Mouse (Mus musculus) midbrain, embryonic 13.5 days (tissue): Measurements from ENCODE around the gene Cass4. TPM values are rescaled to one million over a fixed set of nuclear protein-coding genes. Genes with fewer than 3 reads are reported as not detected.
A peak's percentile ranks its signal among the peaks of the same experiment; 100 is the strongest.

Source experiments
- ATAC-seq: fragments of 200-750 bp; cut with Nextera tagmentation; 2 replicates; pipeline ENCODE4 v1.8.0; 2017; ENCODE audit warnings: mild to moderate bottlenecking, moderate TSS enrichment, moderate library complexity
- H3K27ac ChIP-seq: fragments of 300-500 bp; sonication (generic); 2 replicates; pipeline ENCODE4 v1.5.1; 2015; ENCODE audit warnings: inconsistent platforms, mild to moderate bottlenecking, moderate library complexity
- H3K27me3 ChIP-seq: fragments of 300-500 bp; sonication (generic); 2 replicates; pipeline ENCODE4 v1.6.1; 2015; ENCODE audit warnings: mild to moderate bottlenecking, inconsistent platforms
- H3K36me3 ChIP-seq: fragments of 300-500 bp; sonication (generic); 2 replicates; pipeline ENCODE4 v1.6.1; 2015; ENCODE audit warnings: mild to moderate bottlenecking, inconsistent platforms
- H3K4me1 ChIP-seq: fragments of 300-500 bp; sonication (generic); replicated peaks from 2 replicates; pipeline ENCODE4 v1.6.1; 2015; ENCODE audit warnings: inconsistent platforms
- H3K4me2 ChIP-seq: fragments of 300-500 bp; sonication (generic); replicated peaks from 2 replicates; pipeline ENCODE4 v1.6.1; 2015; ENCODE audit warnings: moderate library complexity, mild to moderate bottlenecking, inconsistent platforms
- H3K4me3 ChIP-seq: fragments of 300-500 bp; sonication (generic); replicated peaks from 2 replicates; pipeline ENCODE4 v1.5.1; 2015; ENCODE audit warnings: mild to moderate bottlenecking, inconsistent platforms
- H3K9ac ChIP-seq: fragments of 300-500 bp; sonication (generic); replicated peaks from 2 replicates; pipeline ENCODE4 v1.6.1; 2015; ENCODE audit warnings: mild to moderate bottlenecking, inconsistent platforms
- H3K9me3 ChIP-seq: fragments of 300-500 bp; sonication (generic); 2 replicates; pipeline ENCODE4 v1.6.1; 2016; ENCODE audit warnings: mild to moderate bottlenecking, inconsistent platforms
- WGBS: fragments of 180-500 bp; shearing (Covaris S2); methylation state at CpG from one replicate; pipeline ENCODE4 v1.1.7; 2015; 5-methylcytosine and 5-hydroxymethylcytosine counted together
- polyA plus RNA-seq: library from polyadenylated mRNA; unstranded; fragments of >200 nt; fragmentation: Nextera tagmentation; extraction: Ambion mirVana; gene quantifications from 2 replicates; pipeline ENCODE4 v1.2.1, GENCODE M21; 2015

Cass4 gene
- polyA plus RNA-seq, 1 experiment from 2014 or later, result 0.12 TPM

DNA sequence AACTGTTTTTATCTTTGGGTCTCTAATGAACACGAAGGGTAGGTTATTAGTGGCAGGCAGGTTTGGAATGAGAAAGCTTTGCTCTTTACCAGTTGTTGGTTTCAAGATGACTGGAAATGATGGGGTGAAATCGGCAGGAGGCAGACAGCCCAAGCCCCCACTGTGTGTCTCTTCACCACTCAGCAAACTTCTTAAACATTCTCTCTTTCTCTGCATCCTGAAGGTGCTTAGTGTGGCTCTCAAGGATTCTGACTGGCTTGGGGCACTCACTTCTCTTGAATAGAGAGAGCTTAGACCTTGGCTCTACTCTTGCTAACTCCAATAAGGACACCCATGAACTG lies 428 bp downstream of the Cass4 start:
- WGBS, result 74% methylated on average over 2 of the region's 2 CpGs
- no peak for ATAC-seq
- no peak overlapping the region for H3K9ac ChIP-seq
- H3K4me1 ChIP-seq, result no peaks in the 10 kb centered on the region; the same call in 1 of the 2 replicates
- H3K27me3 ChIP-seq, result no peaks in the 10 kb centered on the region
- no peak overlapping the region for H3K4me3 ChIP-seq
- H3K4me2 ChIP-seq, result no peak overlapping the region
- no peak overlapping the region for H3K27ac ChIP-seq
- H3K9me3 ChIP-seq, result no peaks in the 10 kb centered on the region
- H3K36me3 ChIP-seq, result no peaks in the 10 kb centered on the region

DNA sequence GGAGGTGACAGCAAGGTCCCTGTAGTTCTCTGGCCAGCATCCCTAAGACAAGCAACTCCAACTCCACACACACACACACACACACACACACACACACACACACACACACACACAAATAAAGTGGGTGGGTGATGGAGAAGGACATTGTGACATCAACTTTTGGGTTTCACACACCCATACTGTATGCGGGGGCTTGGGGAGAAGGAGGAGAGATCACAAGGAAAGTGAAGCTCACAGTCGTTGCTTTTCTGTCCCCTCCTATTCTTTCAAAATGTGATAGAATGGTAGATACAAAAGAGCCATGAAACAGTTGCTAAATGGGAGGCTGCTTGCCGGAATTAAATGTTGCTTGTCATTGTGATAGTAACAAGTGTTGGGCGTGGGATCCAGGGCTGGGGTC lies 1.1 kb downstream of the Cass4 start:
- H3K9me3 ChIP-seq, result no peaks in the 10 kb centered on the region
- 73% methylated on average over 4 of the region's 4 CpGs for WGBS

DNA sequence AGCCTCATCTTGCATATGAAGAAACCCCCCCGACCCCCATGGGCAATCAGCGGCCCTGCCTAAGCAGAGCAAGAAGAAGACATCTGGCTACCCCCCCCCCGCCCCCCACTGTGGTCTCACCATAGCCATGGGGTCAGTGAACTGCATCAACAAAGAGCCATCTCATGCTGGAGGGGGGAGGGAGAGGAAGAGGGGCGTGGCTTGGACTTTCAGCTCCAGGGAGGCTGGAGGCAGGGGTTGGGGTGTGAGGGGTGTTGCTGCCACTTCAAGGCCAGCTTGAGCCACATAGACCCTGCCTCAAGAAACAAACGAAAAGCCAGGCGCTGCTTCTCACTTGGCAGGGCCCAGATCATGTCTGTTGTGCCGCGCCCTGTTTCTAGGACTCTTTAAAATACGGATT lies 2.4 kb downstream of the Cass4 start:
- no peak for ATAC-seq
- Histone ChIP-seq H3K27ac (no peak overlapping the region), H3K9ac (no peak overlapping the region), H3K27me3 (no peaks in the 10 kb centered on the region), H3K4me1 (no peaks in the 10 kb centered on the region; the same call in 1 of the 2 replicates), H3K36me3 (no peaks in the 10 kb centered on the region), H3K4me3 (no peak overlapping the region), H3K4me2 (no peak overlapping the region), H3K9me3 (no peaks in the 10 kb centered on the region)
- WGBS, result 43% methylated on average over 8 of the region's 9 CpGs

More for the DNA sequence above, 1.1 kb downstream of the Cass4 start:
- ATAC-seq, result no peak
- Histone ChIP-seq H3K9ac (no peak overlapping the region), H3K27ac (no peak overlapping the region), H3K4me1 (no peaks in the 10 kb centered on the region; the same call in 1 of the 2 replicates), H3K4me2 (no peak overlapping the region), H3K36me3 (no peaks in the 10 kb centered on the region), H3K27me3 (no peaks in the 10 kb centered on the region), H3K4me3 (no peak overlapping the region)

DNA sequence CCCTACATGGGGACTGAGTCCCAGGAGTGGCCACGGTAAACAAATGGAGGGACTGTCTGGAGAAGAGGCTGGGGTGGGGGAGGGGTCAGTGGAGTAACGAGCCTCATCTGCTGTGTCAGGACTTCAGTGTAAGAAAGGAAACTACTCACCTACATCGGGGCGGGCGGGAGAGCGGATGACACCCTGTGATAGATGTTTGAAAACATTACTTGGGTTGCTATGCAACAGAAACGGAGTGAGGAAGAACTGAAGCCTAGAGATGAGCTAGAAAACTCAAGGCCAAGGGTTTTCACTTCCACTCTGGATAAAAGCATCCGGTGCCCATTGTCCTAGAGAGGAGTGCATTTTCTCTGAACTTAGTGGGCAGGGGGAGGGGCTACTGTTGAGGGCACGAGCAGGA lies 6.3 kb downstream of the Cass4 start:
- Histone ChIP-seq H3K9ac (no peak overlapping the region), H3K4me1 (no peaks in the 10 kb centered on the region; the same call in 1 of the 2 replicates), H3K27ac (no peak overlapping the region), H3K4me2 (no peak overlapping the region), H3K9me3 (no peaks in the 10 kb centered on the region), H3K36me3 (no peaks in the 10 kb centered on the region), H3K4me3 (no peak overlapping the region), H3K27me3 (no peaks in the 10 kb centered on the region)
- 0 out of 2 replicates have a peak, but pooled peaks have one; percentile 24 for ATAC-seq
- WGBS, result 46% methylated on average over 9 of the region's 9 CpGs

DNA sequence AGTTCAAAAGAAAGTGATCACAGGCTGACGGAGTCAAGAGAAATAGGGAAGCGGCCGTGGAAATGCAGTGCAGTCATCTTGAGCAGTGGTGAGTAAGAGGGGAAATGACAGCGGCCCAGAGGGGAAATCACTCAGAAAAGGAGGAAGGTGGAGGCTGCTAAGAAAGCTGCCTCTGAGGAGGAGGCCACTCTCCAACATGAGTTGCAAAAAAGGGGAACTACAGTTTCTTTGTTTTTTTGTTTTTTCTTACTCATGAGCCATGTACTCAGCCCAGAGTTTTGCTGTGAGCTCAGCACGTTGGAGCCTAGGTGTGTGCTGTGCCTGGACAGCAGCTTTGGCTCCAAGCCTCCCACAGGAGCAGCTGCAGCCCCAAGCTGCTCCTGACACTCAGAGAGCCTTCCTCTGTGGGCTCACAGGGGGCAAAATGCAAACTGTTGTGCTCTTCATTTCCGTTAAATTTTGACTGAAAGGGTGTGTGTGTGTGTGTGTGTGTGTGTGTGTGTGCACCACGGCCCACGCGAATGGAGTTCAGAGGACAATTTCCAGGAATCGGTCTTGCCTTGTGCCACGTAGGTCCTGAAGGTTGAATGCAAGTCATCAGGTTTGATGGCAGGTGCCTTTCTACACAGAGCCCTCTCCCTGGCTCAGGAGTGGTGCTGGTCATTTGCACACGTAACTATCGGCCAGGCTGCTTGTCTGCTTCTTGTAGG lies 7.7 kb downstream of the Cass4 start:
- H3K27me3 ChIP-seq, result no peaks in the 10 kb centered on the region
- no peak overlapping the region for H3K4me2 ChIP-seq
- WGBS, result 76% methylated on average over 13 of the region's 13 CpGs
- no peaks in the 10 kb centered on the region for H3K4me1 ChIP-seq
- no peak overlapping the region for H3K9ac ChIP-seq
- no peak overlapping the region for H3K27ac ChIP-seq
- no peaks in the 10 kb centered on the region for H3K36me3 ChIP-seq
- no peak for ATAC-seq
- H3K4me3 ChIP-seq, result no peak overlapping the region
- H3K9me3 ChIP-seq, result no peaks in the 10 kb centered on the region

DNA sequence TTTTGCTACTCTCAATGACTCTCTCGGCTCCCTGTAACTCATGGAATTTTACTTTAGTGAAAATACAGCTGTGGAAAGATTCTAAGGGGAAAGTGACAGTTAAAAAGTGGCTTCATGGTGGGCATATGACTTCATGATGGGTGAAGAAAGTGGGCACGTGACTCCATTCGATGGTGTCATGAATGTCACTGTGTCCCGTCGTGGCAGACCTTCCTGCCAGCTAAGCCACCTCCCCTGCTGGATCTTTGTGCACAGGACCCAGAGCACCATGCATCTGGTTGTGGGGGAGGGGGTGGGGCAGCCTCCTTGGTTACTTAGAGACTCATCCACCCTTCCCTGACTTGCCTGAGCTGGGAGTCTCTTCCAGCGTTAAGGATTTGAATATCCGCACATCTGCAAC lies 10.6 kb downstream of the Cass4 start:
- 63% methylated on average over 7 of the region's 7 CpGs for WGBS

DNA sequence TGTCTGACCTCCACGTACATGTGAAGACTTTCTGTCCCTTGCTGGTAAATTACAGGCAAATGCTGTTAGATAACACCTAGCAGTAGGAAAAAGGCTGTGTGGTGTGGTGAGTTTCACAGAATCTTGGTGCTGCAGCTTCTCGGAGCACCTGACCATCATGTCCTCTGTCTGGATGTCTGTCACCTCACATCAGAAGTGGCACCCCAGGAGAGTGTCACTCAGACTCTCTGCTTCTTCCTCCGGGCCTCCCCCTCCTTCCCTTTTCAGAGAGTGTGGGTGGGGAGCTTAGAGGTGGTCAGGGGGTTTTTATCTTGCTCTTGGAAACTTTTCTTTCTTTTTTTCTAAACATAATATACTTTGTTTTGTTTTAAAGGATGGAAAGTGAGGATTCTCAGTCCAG lies 11.4 kb downstream of the Cass4 start:
- Histone ChIP-seq H3K9ac (no peak overlapping the region), H3K4me1 (no peaks in the 10 kb centered on the region), H3K9me3 (no peaks in the 10 kb centered on the region), H3K27me3 (no peaks in the 10 kb centered on the region), H3K4me2 (no peak overlapping the region), H3K27ac (no peak overlapping the region), H3K4me3 (no peak overlapping the region), H3K36me3 (no peaks in the 10 kb centered on the region)
- ATAC-seq, result no peak
- 75% methylated on average over 3 of the region's 3 CpGs for WGBS

More for the DNA sequence above, 10.6 kb downstream of the Cass4 start:
- H3K27me3 ChIP-seq, result no peaks in the 10 kb centered on the region
- no peak overlapping the region for H3K4me2 ChIP-seq
- H3K4me1 ChIP-seq, result no peaks in the 10 kb centered on the region
- no peak overlapping the region for H3K9ac ChIP-seq
- H3K36me3 ChIP-seq, result no peaks in the 10 kb centered on the region
- ATAC-seq, result no peak
- no peak overlapping the region for H3K27ac ChIP-seq
- H3K9me3 ChIP-seq, result no peaks in the 10 kb centered on the region
- H3K4me3 ChIP-seq, result no peak overlapping the region

DNA sequence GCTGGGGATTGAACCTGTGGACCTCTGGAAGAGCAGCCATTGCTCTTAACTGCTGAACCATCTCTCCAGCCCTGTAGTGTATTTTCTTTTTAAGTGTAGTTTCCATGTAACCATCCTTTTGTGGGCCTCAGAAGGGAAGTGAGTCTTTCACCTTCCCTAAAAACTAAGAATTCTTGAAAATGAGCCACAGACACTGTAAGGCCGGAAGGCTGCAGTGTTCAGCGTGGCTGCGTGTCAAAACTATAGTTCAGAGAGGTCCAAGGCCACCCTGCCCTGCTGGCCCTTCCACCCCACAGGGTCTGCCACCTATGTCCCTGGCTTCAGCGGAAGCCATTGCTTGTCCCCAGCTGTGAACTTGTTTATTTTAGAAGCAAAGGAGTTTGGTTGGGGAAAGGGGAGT lies 12.6 kb downstream of the Cass4 start:
- Histone ChIP-seq H3K9ac (no peak overlapping the region), H3K4me1 (no peaks in the 10 kb centered on the region), H3K27me3 (no peaks in the 10 kb centered on the region), H3K9me3 (no peaks in the 10 kb centered on the region), H3K4me2 (no peak overlapping the region), H3K36me3 (no peaks in the 10 kb centered on the region), H3K27ac (no peak overlapping the region), H3K4me3 (no peak overlapping the region)
- WGBS, result 87% methylated on average over 4 of the region's 4 CpGs
- no peak for ATAC-seq

DNA sequence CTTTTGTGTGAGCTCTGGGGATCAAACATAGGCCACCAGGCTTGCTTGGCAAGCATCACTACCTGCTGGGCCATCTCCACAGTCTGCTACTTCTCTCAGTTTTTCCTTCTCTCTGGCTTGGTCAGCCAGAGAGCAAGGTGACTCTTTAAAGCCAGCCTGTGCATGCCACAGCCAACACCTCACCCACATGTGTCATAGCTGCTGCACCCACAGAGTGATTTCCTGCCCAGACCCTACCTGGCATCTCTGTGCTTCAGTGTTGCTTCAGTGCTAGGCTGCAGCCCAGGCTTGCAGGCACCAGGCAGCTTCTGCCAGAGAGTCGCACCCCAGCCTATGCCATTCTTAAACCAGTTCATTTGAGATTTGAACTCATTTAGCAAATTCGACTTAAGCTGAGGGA lies 13.9 kb downstream of the Cass4 start:
- H3K4me3 ChIP-seq, result no peak overlapping the region
- ATAC-seq, result no peak
- no peaks in the 10 kb centered on the region for H3K27me3 ChIP-seq
- peaks cover 2% of the 10 kb centered on the region; the same call in 1 of the 2 replicates for H3K4me1 ChIP-seq
- no peaks in the 10 kb centered on the region for H3K36me3 ChIP-seq
- no peak overlapping the region for H3K9ac ChIP-seq
- H3K9me3 ChIP-seq, result no peaks in the 10 kb centered on the region
- no peak overlapping the region for H3K4me2 ChIP-seq
- H3K27ac ChIP-seq, result no peak overlapping the region
- WGBS, result 78% methylated on average over 2 of the region's 2 CpGs

DNA sequence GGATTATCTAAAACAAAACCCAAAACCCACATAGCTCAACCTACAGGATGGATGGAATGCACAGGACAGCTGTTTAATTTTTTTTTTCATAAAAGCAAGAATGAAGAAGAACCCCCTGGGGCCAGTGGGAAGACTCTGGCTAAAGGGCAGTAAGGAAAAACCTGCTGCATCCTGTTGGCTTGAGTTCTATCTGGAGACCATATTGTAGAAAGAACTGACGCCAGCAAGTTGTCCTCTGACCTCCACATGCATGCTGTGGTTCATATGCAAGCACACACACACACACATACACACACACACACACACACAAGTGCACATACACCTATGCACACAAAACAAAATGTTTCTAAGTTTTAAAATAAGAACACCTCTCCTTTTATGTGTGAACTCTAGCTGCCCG lies 17.1 kb downstream of the Cass4 start:
- H3K27ac ChIP-seq, result no peak overlapping the region
- H3K36me3 ChIP-seq, result no peaks in the 10 kb centered on the region
- no peak overlapping the region for H3K9ac ChIP-seq
- WGBS, result 90% methylated on average over 2 of the region's 2 CpGs
- H3K9me3 ChIP-seq, result no peaks in the 10 kb centered on the region
- H3K27me3 ChIP-seq, result no peaks in the 10 kb centered on the region
- no peak for ATAC-seq
- H3K4me3 ChIP-seq, result no peak overlapping the region
- no peak overlapping the region for H3K4me2 ChIP-seq
- peaks cover 8% of the 10 kb centered on the region; the same call in 1 of the 2 replicates for H3K4me1 ChIP-seq

DNA sequence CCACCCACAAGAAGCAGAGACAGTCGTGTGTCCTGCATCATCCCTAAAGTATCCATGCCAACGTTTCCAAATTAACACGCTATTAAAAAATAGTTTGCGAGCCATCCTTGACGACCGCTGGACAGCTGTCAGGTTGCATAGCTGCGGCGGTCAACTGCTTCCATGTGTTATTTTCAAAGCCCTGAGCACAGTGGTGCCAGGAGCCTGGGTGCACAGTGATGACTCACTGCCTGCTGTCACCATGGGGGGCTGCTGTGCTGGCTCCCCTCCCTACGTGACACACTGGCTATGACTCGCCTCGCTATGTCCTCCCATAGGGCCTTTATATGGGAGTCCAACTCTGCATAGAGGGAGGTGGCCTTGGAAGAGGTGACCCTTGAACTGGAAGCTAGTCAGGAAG lies 17.5 kb downstream of the Cass4 start:
- Histone ChIP-seq H3K36me3 (no peaks in the 10 kb centered on the region), H3K27me3 (no peaks in the 10 kb centered on the region), H3K27ac (no peak overlapping the region), H3K4me3 (no peak overlapping the region), H3K4me2 (no peak overlapping the region), H3K9ac (no peak overlapping the region), H3K4me1 (peaks cover 8% of the 10 kb centered on the region; the same call in 1 of the 2 replicates), H3K9me3 (no peaks in the 10 kb centered on the region)
- WGBS, result 82% methylated on average over 11 of the region's 11 CpGs
- no peak for ATAC-seq

DNA sequence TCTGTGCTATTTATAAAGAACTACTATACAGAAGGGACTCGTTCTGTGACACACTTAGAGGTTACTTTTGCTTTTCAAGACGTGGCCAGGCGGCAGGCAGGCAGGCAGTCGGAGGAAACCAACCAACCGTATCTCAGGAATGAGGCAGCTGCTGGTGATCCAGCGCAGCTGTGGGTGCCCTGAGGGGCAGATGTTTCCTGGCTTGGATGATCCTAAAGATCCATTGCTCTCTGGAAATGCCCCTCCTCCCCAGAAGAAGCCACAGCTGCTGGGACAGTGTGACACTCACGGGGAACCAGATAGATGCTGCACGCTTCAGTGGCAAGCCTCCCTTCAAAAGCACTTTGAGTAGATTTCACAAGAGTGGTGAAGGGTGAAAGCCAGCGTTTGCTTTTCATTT lies 18.9 kb downstream of the Cass4 start:
- Histone ChIP-seq H3K27me3 (no peaks in the 10 kb centered on the region), H3K9ac (no peak overlapping the region), H3K36me3 (no peaks in the 10 kb centered on the region), H3K9me3 (no peaks in the 10 kb centered on the region), H3K4me2 (no peak overlapping the region), H3K4me1 (peaks cover 8% of the 10 kb centered on the region; the same call in 1 of the 2 replicates), H3K4me3 (no peak overlapping the region), H3K27ac (no peak overlapping the region)
- no peak for ATAC-seq
- WGBS, result 8% methylated on average over 9 of the region's 9 CpGs

DNA sequence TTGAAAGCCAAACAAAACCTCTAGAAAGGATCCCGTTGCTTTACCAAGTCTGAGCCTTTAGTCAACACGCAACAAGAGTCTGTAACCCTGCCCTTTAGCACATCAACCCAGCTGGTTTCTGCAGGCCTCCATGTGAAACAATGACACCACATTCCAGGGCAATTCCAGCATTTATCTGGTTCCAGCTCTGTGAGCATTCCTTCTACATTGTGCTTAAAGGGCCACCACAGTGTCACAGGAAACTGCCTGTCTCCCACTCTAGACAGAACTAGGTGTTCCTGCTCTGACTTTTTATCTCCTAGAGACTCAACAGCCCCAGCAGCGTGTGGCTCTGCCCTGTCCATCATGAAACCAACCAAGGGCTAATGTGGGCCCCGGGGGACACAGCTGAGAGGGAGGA lies 19.7 kb downstream of the Cass4 start:
- Histone ChIP-seq H3K27me3 (no peaks in the 10 kb centered on the region), H3K9me3 (no peaks in the 10 kb centered on the region), H3K36me3 (no peaks in the 10 kb centered on the region), H3K4me2 (no peak overlapping the region), H3K27ac (no peak overlapping the region), H3K9ac (no peak overlapping the region), H3K4me1 (peaks cover 8% of the 10 kb centered on the region; the same call in 1 of the 2 replicates), H3K4me3 (no peak overlapping the region)
- 29% methylated on average over 4 of the region's 4 CpGs for WGBS
- no peak for ATAC-seq
